Mouse (Mus musculus): ENCODE results near the gene Nck2. TPM values are rescaled to one million over a fixed set of nuclear protein-coding genes. Genes with fewer than 3 reads are reported as not detected.
A peak's percentile ranks its signal among the peaks of the same experiment; 100 is the strongest.

The Nck2 gene
- polyA plus RNA-seq, 1 experiment, result 106 TPM

DNA sequence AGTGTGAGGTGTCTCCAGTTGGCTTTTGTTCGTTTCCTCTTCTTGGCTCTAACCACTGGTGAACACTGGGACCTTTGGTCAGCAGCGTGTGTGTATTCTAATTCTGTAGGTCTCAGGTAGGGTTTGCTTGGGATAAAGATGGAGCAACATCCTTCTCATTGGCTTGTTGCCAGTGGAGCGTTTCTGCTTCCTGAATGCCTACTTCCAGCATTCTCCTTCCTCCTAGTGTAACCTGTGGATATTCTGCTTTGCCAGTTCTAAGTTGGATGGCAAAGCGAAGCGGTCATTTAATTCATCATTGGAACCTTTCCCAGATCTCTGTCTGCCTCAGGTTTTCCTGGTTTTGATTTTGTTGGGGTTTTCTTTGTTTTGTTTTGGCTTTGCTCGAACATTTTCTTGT is 59.3 kb downstream of the Nck2 start:
- peaks cover 91% of the 10 kb centered on the region for H3K4me1 ChIP-seq
- H3K27me3 ChIP-seq (replicated peaks), result no peaks in the 10 kb centered on the region
- peaks cover 79% of the 10 kb centered on the region for H3K36me3 ChIP-seq (replicated peaks; ENCODE audit: low read length)
- no peaks in the 10 kb centered on the region for H3K9me3 ChIP-seq
- TF ChIP-seq GATA1 (IDR thresholded peaks at IDR 0.05; ENCODE audit: borderline replicate concordance, low read length), result no peak
- no peak for TF ChIP-seq FLI1 (IDR thresholded peaks at IDR 0.05; ENCODE audit: low read length)
- no peak overlapping the region for H3K4me3 ChIP-seq (replicated peaks)

- no peaks in the 10 kb centered on the region for H3K9me3 ChIP-seq
- H3K27me3 ChIP-seq (replicated peaks), result no peaks in the 10 kb centered on the region
- H3K4me3 ChIP-seq (replicated peaks), result no peak overlapping the region
- H3K36me3 ChIP-seq (replicated peaks; ENCODE audit: low read length), result peaks cover 79% of the 10 kb centered on the region
- TF ChIP-seq FLI1 (IDR thresholded peaks at IDR 0.05; ENCODE audit: low read length), result no peak
- TF ChIP-seq GATA1 (IDR thresholded peaks at IDR 0.05; ENCODE audit: borderline replicate concordance, low read length), result no peak
- peaks cover 92% of the 10 kb centered on the region for H3K4me1 ChIP-seq
These were observed 59.9 kb downstream of the Nck2 start for GRCm38 (mm10) chr1:43504235-43504634.

- H3K9me3 ChIP-seq, result no peaks in the 10 kb centered on the region
- no peaks in the 10 kb centered on the region for H3K27me3 ChIP-seq (replicated peaks)
- H3K4me1 ChIP-seq, result peaks cover 75% of the 10 kb centered on the region
- H3K4me3 ChIP-seq (replicated peaks), result no peak overlapping the region
- no peak for TF ChIP-seq GATA1 (IDR thresholded peaks at IDR 0.05; ENCODE audit: borderline replicate concordance, low read length)
- TF ChIP-seq FLI1 (IDR thresholded peaks at IDR 0.05; ENCODE audit: low read length), result no peak
- peaks cover 80% of the 10 kb centered on the region for H3K36me3 ChIP-seq (replicated peaks; ENCODE audit: low read length)
These were observed 62.3 kb downstream of the Nck2 start for GRCm38 (mm10) chr1:43506638-43507037.

GRCm38 (mm10) chr1:43507809-43508208 is 63.4 kb downstream of the Nck2 start:
- Histone ChIP-seq H3K27me3 (replicated peaks) (no peaks in the 10 kb centered on the region), H3K36me3 (replicated peaks; ENCODE audit: low read length) (peaks cover 80% of the 10 kb centered on the region), H3K9me3 (no peaks in the 10 kb centered on the region), H3K4me3 (replicated peaks) (no peak overlapping the region), H3K4me1 (peaks cover 73% of the 10 kb centered on the region)
- TF ChIP-seq FLI1 (IDR thresholded peaks at IDR 0.05; ENCODE audit: low read length) (no peak), GATA1 (IDR thresholded peaks at IDR 0.05; ENCODE audit: borderline replicate concordance, low read length) (no peak)

- TF ChIP-seq FLI1 (IDR thresholded peaks at IDR 0.05; ENCODE audit: low read length) (no peak), GATA1 (IDR thresholded peaks at IDR 0.05; ENCODE audit: borderline replicate concordance, low read length) (no peak)
- Histone ChIP-seq H3K9me3 (no peaks in the 10 kb centered on the region), H3K4me3 (replicated peaks) (no peak overlapping the region), H3K27me3 (replicated peaks) (no peaks in the 10 kb centered on the region), H3K36me3 (replicated peaks; ENCODE audit: low read length) (peaks cover 88% of the 10 kb centered on the region), H3K4me1 (peaks cover 57% of the 10 kb centered on the region)
These were observed 66.9 kb downstream of the Nck2 start for GRCm38 (mm10) chr1:43511256-43511655.

GRCm38 (mm10) chr1:43511667-43512066 is 67.3 kb downstream of the Nck2 start:
- H3K4me1 ChIP-seq, result peaks cover 53% of the 10 kb centered on the region
- H3K4me3 ChIP-seq (replicated peaks), result no peak overlapping the region
- no peaks in the 10 kb centered on the region for H3K27me3 ChIP-seq (replicated peaks)
- no peak for TF ChIP-seq FLI1 (IDR thresholded peaks at IDR 0.05; ENCODE audit: low read length)
- no peak for TF ChIP-seq GATA1 (IDR thresholded peaks at IDR 0.05; ENCODE audit: borderline replicate concordance, low read length)
- peaks cover 84% of the 10 kb centered on the region for H3K36me3 ChIP-seq (replicated peaks; ENCODE audit: low read length)
- H3K9me3 ChIP-seq, result no peaks in the 10 kb centered on the region

DNA sequence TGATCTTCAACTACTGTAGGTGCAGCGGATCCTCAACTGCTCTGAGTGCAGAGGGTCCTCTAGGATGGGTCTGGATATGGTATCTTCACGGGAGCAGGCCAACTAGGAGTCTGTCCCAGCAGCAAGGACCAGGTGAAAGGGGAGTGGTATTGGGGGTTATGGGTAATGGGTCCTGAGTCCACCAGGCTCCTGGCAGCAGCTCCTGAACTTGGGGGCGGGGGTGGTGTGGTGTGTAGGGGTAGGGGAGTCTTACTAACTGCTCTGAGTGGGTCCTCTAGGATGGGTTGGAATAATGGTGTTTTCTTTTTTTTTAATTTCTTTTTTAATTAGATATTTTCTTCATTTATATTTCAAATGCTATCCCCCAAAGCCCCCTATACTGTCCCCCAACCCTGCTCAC is 73.0 kb downstream of the Nck2 start:
- Histone ChIP-seq H3K9me3 (no peaks in the 10 kb centered on the region), H3K4me1 (peaks cover 78% of the 10 kb centered on the region), H3K27me3 (replicated peaks) (no peaks in the 10 kb centered on the region), H3K4me3 (replicated peaks) (peak overlapping the region; percentile 20), H3K36me3 (replicated peaks; ENCODE audit: low read length) (peaks cover 72% of the 10 kb centered on the region)
- no peak for TF ChIP-seq GATA1 (IDR thresholded peaks at IDR 0.05; ENCODE audit: borderline replicate concordance, low read length)
- TF ChIP-seq FLI1 (IDR thresholded peaks at IDR 0.05; ENCODE audit: low read length), result no peak

- Histone ChIP-seq H3K4me3 (replicated peaks) (peak overlapping the region; percentile 83), H3K27me3 (replicated peaks) (no peaks in the 10 kb centered on the region), H3K36me3 (replicated peaks; ENCODE audit: low read length) (peaks cover 68% of the 10 kb centered on the region), H3K9me3 (no peaks in the 10 kb centered on the region), H3K4me1 (peaks cover 87% of the 10 kb centered on the region)
- TF ChIP-seq GATA1 (IDR thresholded peaks at IDR 0.05; ENCODE audit: borderline replicate concordance, low read length) (no peak), FLI1 (IDR thresholded peaks at IDR 0.05; ENCODE audit: low read length) (no peak)
These were observed 76.0 kb downstream of the Nck2 start for GRCm38 (mm10) chr1:43520216-43520988.

GRCm38 (mm10) chr1:43520989-43521371 is 76.6 kb downstream of the Nck2 start:
- H3K9me3 ChIP-seq, result no peaks in the 10 kb centered on the region
- H3K4me3 ChIP-seq (replicated peaks), result peak overlapping the region; percentile 77
- H3K4me1 ChIP-seq, result peaks cover 93% of the 10 kb centered on the region

DNA sequence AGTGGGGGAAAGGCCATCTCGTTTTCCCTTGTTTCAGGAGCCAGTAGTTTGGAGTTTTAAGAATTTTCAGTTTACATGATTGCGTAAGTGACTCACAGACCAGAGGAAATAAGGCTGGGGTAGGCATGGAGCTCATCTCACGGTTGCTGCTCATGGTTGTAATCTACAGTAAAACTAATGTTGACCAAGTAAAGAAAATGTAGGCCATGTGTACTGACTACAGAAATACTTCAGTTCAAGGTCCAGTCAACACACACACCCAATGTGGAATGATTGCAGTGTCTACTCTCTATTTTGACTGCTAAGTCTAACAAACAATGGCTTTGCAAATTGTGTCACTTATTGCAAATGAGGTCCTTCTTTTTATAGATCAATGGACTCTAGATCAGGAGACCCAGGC is 77.1 kb downstream of the Nck2 start:
- H3K27me3 ChIP-seq (replicated peaks), result no peaks in the 10 kb centered on the region
- peaks cover 79% of the 10 kb centered on the region for H3K36me3 ChIP-seq (replicated peaks; ENCODE audit: low read length)
- H3K4me3 ChIP-seq (replicated peaks), result peak overlapping the region; percentile 43
- TF ChIP-seq GATA1 (IDR thresholded peaks at IDR 0.05; ENCODE audit: borderline replicate concordance, low read length), result no peak
- TF ChIP-seq FLI1 (IDR thresholded peaks at IDR 0.05; ENCODE audit: low read length), result no peak
- no peaks in the 10 kb centered on the region for H3K9me3 ChIP-seq
- peaks cover 98% of the 10 kb centered on the region for H3K4me1 ChIP-seq

More at GRCm38 (mm10) chr1:43520989-43521371, 76.6 kb downstream of the Nck2 start:
- no peak for TF ChIP-seq FLI1 (IDR thresholded peaks at IDR 0.05; ENCODE audit: low read length)
- TF ChIP-seq GATA1 (IDR thresholded peaks at IDR 0.05; ENCODE audit: borderline replicate concordance, low read length), result peak; percentile 91
- Histone ChIP-seq H3K36me3 (replicated peaks; ENCODE audit: low read length) (peaks cover 74% of the 10 kb centered on the region), H3K27me3 (replicated peaks) (no peaks in the 10 kb centered on the region)

Measured in megakaryocyte, embryonic 14.5 days (primary cell).